Mouse (Mus musculus): ENCODE measurements around the gene Vegfb.

The Vegfb gene

GRCm38 (mm10) chr19:6987061-6987903 is at the start of gene Vegfb:
Gene Vegfb, minus strand, starts transcription at chr19:6987651.
- DNase-seq (ENCODE audit: extremely low spot score, low spot score), result peak; percentile 77

GRCm38 (mm10) chr19:7034006-7034405 is 46.6 kb upstream of the Vegfb start:
- DNase-seq (ENCODE audit: extremely low spot score, low spot score), result no peak

GRCm38 (mm10) chr19:7029531-7029930 is 42.1 kb upstream of the Vegfb start:
- no peak for DNase-seq (ENCODE audit: extremely low spot score, low spot score)

GRCm38 (mm10) chr19:7020224-7020641 is 32.8 kb upstream of the Vegfb start:
- peak; percentile 41 for DNase-seq (ENCODE audit: extremely low spot score, low spot score)

- no peak for DNase-seq (ENCODE audit: extremely low spot score, low spot score)
These were observed 31.7 kb upstream of the Vegfb start, which contains the start of gene Fermt3 for GRCm38 (mm10) chr19:7019191-7019590. Gene Fermt3, minus strand, starts transcription at chr19:7019469.

GRCm38 (mm10) chr19:7018546-7018945 is 31.1 kb upstream of the Vegfb start:
- no peak for DNase-seq (ENCODE audit: extremely low spot score, low spot score)

GRCm38 (mm10) chr19:7017541-7018457 is 30.3 kb upstream of the Vegfb start:
- no peak for DNase-seq (ENCODE audit: extremely low spot score, low spot score)

- no peak for DNase-seq (ENCODE audit: extremely low spot score, low spot score)
These were observed 27.2 kb upstream of the Vegfb start for GRCm38 (mm10) chr19:7014481-7015135.

- no peak for DNase-seq (ENCODE audit: extremely low spot score, low spot score)
These were observed 26.5 kb upstream of the Vegfb start for GRCm38 (mm10) chr19:7013984-7014383.

GRCm38 (mm10) chr19:7012426-7012825 is 25.0 kb upstream of the Vegfb start:
- DNase-seq (ENCODE audit: extremely low spot score, low spot score), result no peak

GRCm38 (mm10) chr19:7006892-7007593 is 19.6 kb upstream of the Vegfb start:
- DNase-seq (ENCODE audit: extremely low spot score, low spot score), result no peak

- DNase-seq (ENCODE audit: extremely low spot score, low spot score), result no peak
These were observed 12.1 kb upstream of the Vegfb start for GRCm38 (mm10) chr19:6999360-7000063.

- DNase-seq (ENCODE audit: extremely low spot score, low spot score), result no peak
These were observed 10.4 kb upstream of the Vegfb start for GRCm38 (mm10) chr19:6997721-6998290.

- DNase-seq (ENCODE audit: extremely low spot score, low spot score), result peak; percentile 86
These were observed 8.6 kb upstream of the Vegfb start, which contains the start of the genes Nudt22 and Trpt1 for GRCm38 (mm10) chr19:6996006-6996405. Gene Nudt22, minus strand, starts transcription at chr19:6996117. Gene Trpt1, plus strand, starts transcription at chr19:6996131.

- no peak for DNase-seq (ENCODE audit: extremely low spot score, low spot score)
These were observed 8.0 kb upstream of the Vegfb start for GRCm38 (mm10) chr19:6995255-6995991.

- no peak for DNase-seq (ENCODE audit: extremely low spot score, low spot score)
These were observed 7.0 kb upstream of the Vegfb start for GRCm38 (mm10) chr19:6994489-6994888.

- no peak for DNase-seq (ENCODE audit: extremely low spot score, low spot score)
These were observed 6.6 kb upstream of the Vegfb start for GRCm38 (mm10) chr19:6994002-6994401.

GRCm38 (mm10) chr19:6993011-6993770 is 5.7 kb upstream of the Vegfb start:
- DNase-seq (ENCODE audit: extremely low spot score, low spot score), result no peak

Measured in neural tube, embryonic 10.5 days (tissue).